Mouse (Mus musculus) hindbrain, postnatal 0 days (tissue): ENCODE measurements around the gene Dgcr8. TPM values are rescaled to one million over a fixed set of nuclear protein-coding genes. Genes with fewer than 3 reads are reported as not detected.

Source experiments
- ATAC-seq: fragments of 200-750 bp; cut with Nextera tagmentation; 2 replicates; pipeline ENCODE4 v1.8.0; 2017; ENCODE audit warnings: mild to moderate bottlenecking, moderate TSS enrichment, moderate library complexity
- DNase-seq: peaks from one replicate; pipeline ENCODE4 v3.0.0-alpha.2; 2015; ENCODE audit warnings: low spot score
- H3K27ac ChIP-seq: fragments of 300-500 bp; sonication (generic); 2 replicates; pipeline ENCODE4 v1.5.1; 2014; ENCODE audit warnings: mild to moderate bottlenecking
- H3K27me3 ChIP-seq: fragments of 300-500 bp; sonication (generic); 2 replicates; pipeline ENCODE4 v1.6.1; 2014; ENCODE audit warnings: low read length, mixed read lengths; ENCODE audit not compliant: insufficient read depth
- H3K36me3 ChIP-seq: fragments of 300-500 bp; sonication (generic); 2 replicates; pipeline ENCODE4 v1.6.1; 2014; ENCODE audit warnings: low read length, mixed read lengths; ENCODE audit not compliant: insufficient read depth
- H3K4me1 ChIP-seq: fragments of 300-500 bp; sonication (generic); 2 replicates; pipeline ENCODE4 v1.6.1; 2014; ENCODE audit warnings: antibody characterized with exemption, low read length, mixed read lengths; ENCODE audit not compliant: insufficient read depth
- H3K4me2 ChIP-seq: fragments of 300-500 bp; sonication (generic); 2 replicates; pipeline ENCODE4 v1.6.1; 2014; ENCODE audit warnings: low read depth, mild to moderate bottlenecking, low read length, moderate library complexity, mixed read lengths
- H3K4me3 ChIP-seq: fragments of 300-500 bp; sonication (generic); 2 replicates; pipeline ENCODE4 v1.5.1; 2014; ENCODE audit warnings: low read length
- H3K9ac ChIP-seq: fragments of 300-500 bp; sonication (generic); replicated peaks from 2 replicates; pipeline ENCODE4 v1.6.1; 2014; ENCODE audit warnings: mild to moderate bottlenecking, low read length, moderate library complexity, mixed read lengths
- H3K9me3 ChIP-seq: fragments of 300-500 bp; sonication (generic); 2 replicates; pipeline ENCODE4 v1.6.1; 2016; ENCODE audit warnings: low read length, mixed read lengths
- CTCF ChIP-seq: IDR thresholded peaks from 2 replicates; pipeline ENCODE4 v1.5.1; 2016; ENCODE audit warnings: antibody characterized with exemption, control low read depth, low read depth
- WGBS: fragments of 180-500 bp; shearing (Covaris S2); extraction: QIAGEN DNeasy Blood & Tissue Kit; methylation state at CpG from one replicate; pipeline ENCODE4 v1.1.7; 2014; 5-methylcytosine and 5-hydroxymethylcytosine counted together
- polyA plus RNA-seq: library from polyadenylated mRNA; unstranded; fragments of >200 nt; fragmentation: Nextera tagmentation; extraction: Ambion mirVana; gene quantifications from 2 replicates; pipeline ENCODE4 v1.2.1, GENCODE M21; 2015
- total RNA-seq: library from RNA; depleted of rRNA; stranded (reverse); fragments of >200 nt; gene quantifications from 2 replicates; pipeline ENCODE4 v1.2.3, GENCODE M21; 2014

The Dgcr8 gene
- total and polyA plus RNA-seq, 2 experiments from 2014 or later: 20.8 to 39.9 TPM

DNA sequence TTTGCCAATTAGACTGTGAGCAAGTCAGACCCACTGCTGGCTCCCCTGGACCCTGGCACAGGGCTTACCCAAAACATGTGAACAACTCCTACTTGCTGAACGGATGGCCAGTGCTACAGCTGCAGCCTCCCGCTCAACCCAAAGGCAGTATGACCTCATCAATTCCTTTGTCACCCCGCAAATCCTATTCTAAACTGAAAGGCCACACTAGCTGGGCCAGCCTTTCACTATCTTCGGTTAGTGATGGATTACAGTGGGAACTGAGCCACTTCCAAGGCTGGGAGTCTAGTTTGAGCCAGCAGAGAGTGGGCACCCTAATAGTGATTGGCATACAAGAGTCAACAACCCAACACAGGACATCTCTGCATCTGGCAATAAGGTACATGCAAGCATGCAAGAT, 880 bp downstream of the Dgcr8 start:
- Histone ChIP-seq H3K9ac (peak overlapping the region; percentile 97), H3K36me3 (peaks cover 13% of the 10 kb centered on the region; the same call in 1 of the 2 replicates), H3K27me3 (no peaks in the 10 kb centered on the region), H3K4me3 (peak overlapping the region; percentile 94), H3K27ac (peak overlapping the region; percentile 89), H3K9me3 (no peaks in the 10 kb centered on the region), H3K4me1 (peaks cover 13% of the 10 kb centered on the region), H3K4me2 (peak overlapping the region; percentile 93)
- TF ChIP-seq CTCF: no peak
- peak; percentile 44 for DNase-seq
- 3% methylated on average over 4 of the region's 4 CpGs for WGBS
- ATAC-seq: no peak

DNA sequence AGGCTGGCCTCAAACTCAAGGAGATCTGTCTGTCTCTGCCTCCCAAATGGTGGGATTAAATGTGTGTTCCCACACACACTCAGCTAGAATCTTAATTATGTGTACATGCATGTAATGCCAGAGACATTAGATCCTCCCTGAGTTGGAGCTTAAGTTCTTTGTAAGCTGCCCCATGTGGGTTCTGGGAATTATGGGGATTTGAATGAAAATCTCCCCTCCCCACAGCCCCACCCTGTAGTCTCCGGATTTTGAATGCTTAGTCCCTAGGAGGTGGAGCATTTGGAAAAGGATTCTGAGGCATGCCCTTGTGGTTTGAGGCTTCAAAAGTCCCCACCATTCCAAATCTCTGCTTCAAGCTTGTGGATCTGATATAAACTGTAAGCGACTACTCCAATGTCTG, 13.9 kb downstream of the Dgcr8 start:
- no peaks in the 10 kb centered on the region for H3K27me3 ChIP-seq
- ATAC-seq: no peak
- H3K9ac ChIP-seq: no peak overlapping the region
- H3K36me3 ChIP-seq: peaks cover 64% of the 10 kb centered on the region
- no peak for TF ChIP-seq CTCF
- H3K9me3 ChIP-seq: no peaks in the 10 kb centered on the region
- 78% methylated on average over 2 of the region's 2 CpGs for WGBS
- H3K4me3 ChIP-seq: no peak overlapping the region
- H3K4me2 ChIP-seq: no peak overlapping the region
- DNase-seq: no peak
- no peaks in the 10 kb centered on the region for H3K4me1 ChIP-seq
- no peak overlapping the region for H3K27ac ChIP-seq

DNA sequence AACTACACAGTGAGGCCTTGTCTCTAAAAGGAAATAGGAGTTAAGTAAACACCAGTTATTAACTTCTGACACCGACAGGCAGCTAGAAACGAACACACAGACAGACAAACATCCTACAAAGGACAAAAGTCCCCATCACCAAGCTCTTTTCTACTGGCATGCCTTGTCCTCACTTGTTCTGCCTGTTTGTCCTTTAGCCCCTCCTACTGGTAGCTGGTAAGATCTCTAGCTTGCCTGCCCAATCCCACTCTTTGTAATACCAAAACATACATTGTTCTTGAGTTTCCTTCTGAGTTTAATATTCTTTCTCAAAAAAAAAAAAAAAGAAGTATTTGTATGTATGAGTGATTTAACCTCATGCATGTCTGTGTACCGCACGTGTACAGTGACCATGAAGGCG, 20.9 kb downstream of the Dgcr8 start:
- Histone ChIP-seq H3K27ac (no peak overlapping the region), H3K9ac (no peak overlapping the region), H3K9me3 (no peaks in the 10 kb centered on the region), H3K4me2 (no peak overlapping the region), H3K4me3 (no peak overlapping the region), H3K36me3 (peaks cover 64% of the 10 kb centered on the region), H3K27me3 (no peaks in the 10 kb centered on the region), H3K4me1 (no peaks in the 10 kb centered on the region)
- peak; percentile 46 for TF ChIP-seq CTCF
- DNase-seq (peak; percentile 30), ATAC-seq (no peak)
- WGBS: 85% methylated on average over 5 of the region's 5 CpGs

DNA sequence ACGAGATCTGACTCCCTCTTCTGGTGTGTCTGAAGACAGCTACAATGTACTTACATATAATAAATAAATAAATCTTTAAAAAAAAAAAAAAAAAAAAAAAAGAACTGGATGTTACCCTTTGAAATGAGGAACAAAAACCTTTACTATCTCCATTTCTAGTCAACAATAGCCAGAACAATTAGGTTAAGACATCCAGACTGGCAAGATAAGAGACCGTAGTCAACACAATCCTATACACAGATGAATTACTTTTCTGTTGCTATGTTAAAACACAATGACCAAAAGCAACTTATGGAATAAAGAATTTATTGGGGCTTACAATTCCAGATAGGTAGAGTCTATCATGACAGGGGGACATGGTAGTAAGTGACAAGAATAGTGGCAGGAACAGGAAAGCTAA, 24.0 kb downstream of the Dgcr8 start:
- DNase-seq (no peak), ATAC-seq (no peak)
- Histone ChIP-seq H3K4me1 (no peaks in the 10 kb centered on the region), H3K9ac (no peak overlapping the region), H3K27me3 (no peaks in the 10 kb centered on the region), H3K27ac (no peak overlapping the region), H3K9me3 (no peaks in the 10 kb centered on the region), H3K4me3 (no peak overlapping the region), H3K36me3 (peaks cover 51% of the 10 kb centered on the region), H3K4me2 (no peak overlapping the region)
- no peak for TF ChIP-seq CTCF
- WGBS: 90% methylated on average over 2 of the region's 2 CpGs

DNA sequence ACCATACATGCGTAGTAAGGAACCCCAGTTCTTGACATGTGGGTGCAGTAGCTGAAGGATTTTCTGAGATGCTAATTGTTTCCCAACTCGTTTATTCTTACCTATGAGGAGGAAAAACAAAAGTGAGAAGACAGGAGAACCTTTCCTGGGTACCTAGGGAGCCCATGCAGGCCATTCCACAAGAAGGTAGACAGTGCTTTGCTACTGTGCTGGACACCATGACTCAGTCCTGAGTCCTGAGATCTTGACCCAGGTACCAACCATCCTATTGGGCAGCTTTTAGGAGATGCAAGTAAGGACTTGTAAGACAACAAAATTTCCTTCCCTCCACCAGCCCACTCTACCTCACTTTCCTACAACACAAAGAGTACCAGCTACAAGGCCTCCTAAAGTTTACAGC, 30.8 kb downstream of the Dgcr8 start, which contains the start of gene Gm49776:
TSS of gene Gm49776 (minus strand) at position 101 of the 400 bp plus-strand sequence.
- no peak within 1 kb of the TSS for H3K4me3 ChIP-seq
- ATAC-seq (no peak), DNase-seq (no peak)
- no peaks in the 10 kb centered on the region for H3K4me1 ChIP-seq
- TF ChIP-seq CTCF: no peak
- WGBS: 91% methylated on average over 2 of the region's 2 CpGs
- H3K27ac ChIP-seq: no peak within 1 kb of the TSS
- no peak within 1 kb of the TSS for H3K9ac ChIP-seq
- no peaks in the 10 kb centered on the region for H3K9me3 ChIP-seq
- peaks cover 68% of the 10 kb centered on the region for H3K36me3 ChIP-seq
- H3K27me3 ChIP-seq: no peaks in the 10 kb centered on the region
- H3K4me2 ChIP-seq: no peak within 1 kb of the TSS

DNA sequence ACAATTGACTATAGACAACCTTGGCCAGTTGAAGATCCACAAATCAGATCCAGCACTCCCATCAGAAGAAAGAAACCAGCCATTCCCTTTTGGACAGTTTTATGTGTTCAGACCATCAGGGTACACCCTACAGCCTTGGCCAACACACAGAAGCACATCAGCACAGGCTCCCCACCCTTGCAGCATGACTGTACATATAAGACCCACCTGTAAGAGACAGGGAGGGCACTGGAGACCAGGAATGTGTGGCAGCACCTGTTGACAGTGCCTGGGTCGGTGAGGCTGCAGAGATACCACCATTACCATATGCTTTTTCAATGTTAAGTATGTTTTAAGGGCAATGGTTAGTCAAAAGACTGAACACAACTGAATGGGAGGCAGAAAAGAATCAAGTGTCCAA, 35.2 kb downstream of the Dgcr8 start:
- no peaks in the 10 kb centered on the region for H3K9me3 ChIP-seq
- H3K9ac ChIP-seq: no peak overlapping the region
- ATAC-seq (no peak), DNase-seq (no peak)
- no peak overlapping the region for H3K4me2 ChIP-seq
- no peaks in the 10 kb centered on the region for H3K27me3 ChIP-seq
- 89% methylated on average over 1 of the region's 1 CpGs for WGBS
- TF ChIP-seq CTCF: no peak
- peaks cover 9% of the 10 kb centered on the region for H3K4me1 ChIP-seq
- H3K27ac ChIP-seq: no peak overlapping the region
- H3K36me3 ChIP-seq: peaks cover 68% of the 10 kb centered on the region
- no peak overlapping the region for H3K4me3 ChIP-seq

DNA sequence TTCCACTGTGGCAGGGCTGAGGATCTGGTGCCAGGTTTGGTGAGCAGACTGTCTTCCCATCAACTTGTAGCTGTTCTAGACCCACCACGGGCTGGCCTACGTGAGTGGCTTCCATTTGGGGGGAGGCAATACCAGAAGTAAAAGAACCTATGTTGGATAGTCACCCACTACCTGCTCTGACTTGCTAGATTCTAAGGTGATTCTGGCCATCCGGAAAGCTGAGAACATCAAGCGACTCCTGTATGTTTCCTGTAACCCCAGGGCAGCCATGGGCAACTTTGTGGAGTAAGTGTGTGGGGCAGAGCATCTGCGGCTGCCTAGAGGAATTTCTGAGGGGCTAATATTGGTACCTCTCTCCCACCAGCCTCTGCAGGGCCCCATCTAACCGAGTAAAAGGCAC, 36.3 kb downstream of the Dgcr8 start:
- Histone ChIP-seq H3K4me2 (no peak overlapping the region), H3K36me3 (peaks cover 60% of the 10 kb centered on the region), H3K4me1 (peaks cover 9% of the 10 kb centered on the region), H3K27me3 (no peaks in the 10 kb centered on the region), H3K27ac (no peak overlapping the region), H3K4me3 (no peak overlapping the region), H3K9ac (no peak overlapping the region), H3K9me3 (no peaks in the 10 kb centered on the region)
- TF ChIP-seq CTCF: no peak
- WGBS: 82% methylated on average over 6 of the region's 6 CpGs
- ATAC-seq (no peak), DNase-seq (no peak)
